ENCODE assay signal across 7 mouse cellular contexts in the genomic region with DNA sequence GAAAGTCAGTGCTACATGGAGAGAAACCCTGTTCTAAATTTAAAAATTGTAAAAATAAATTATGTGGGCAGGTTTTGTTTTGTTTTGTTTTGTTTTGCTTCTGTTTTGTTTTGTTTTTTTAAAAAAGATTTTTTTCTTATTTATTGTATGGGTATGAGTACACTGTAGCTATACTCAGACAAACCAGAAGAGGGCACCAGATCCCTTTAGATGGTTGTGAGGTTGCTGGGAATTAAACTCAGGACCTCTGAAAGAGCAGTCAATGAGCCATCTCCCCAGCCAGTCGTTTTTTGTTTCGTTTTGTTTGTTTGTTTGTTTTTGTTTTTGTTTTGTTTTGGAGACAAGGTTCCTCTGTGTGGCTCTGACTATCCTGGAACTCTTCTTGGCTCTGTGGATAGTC. TPM values are rescaled to one million over a fixed set of nuclear protein-coding genes. Genes with fewer than 3 reads are reported as not detected.
DNase-seq lines count a peak whose midpoint lies in the region; ATAC-seq and TF ChIP-seq lines count a peak whose summit lies in the region.

No protein-coding gene starts in this region.

- TF ChIP-seq CTCF in layer of hippocampus, adult 2 months (conservative IDR thresholded peaks at IDR 0.05): peak; percentile 78

- DNase-seq in layer of hippocampus, adult 2 months (ENCODE audit: low spot score in 2 of 2): peak in 1 of 2 experiments; percentile 23
- DNase-seq in layer of hippocampus, adult 9-11 months: no peak
- peak; percentile 5 for DNase-seq in Muller cell, postnatal 12 days (ENCODE audit: inconsistent ontology term)
- peak; percentile 6 to 47 for DNase-seq in cerebellum, postnatal 36 days
- peak; percentile 43 for DNase-seq in kidney, postnatal 14 days
- DNase-seq in retina, postnatal 7 days (ENCODE audit: low read depth, low spot score): peak; percentile 16

- H3K27ac ChIP-seq in layer of hippocampus, adult 2 months: no peak overlapping the region

- H3K4me3 ChIP-seq in layer of hippocampus, adult 2 months: no peak overlapping the region

- peak; percentile 81 for ATAC-seq in CD4-positive, CD25-positive, alpha-beta regulatory T cell, adult 4 months

RNA-seq across cellular contexts. Expression of gene Klhl15, which starts 54.5 kb away (rescaled TPM):
- 10 to 100 TPM; 25.9 to 26.7 TPM for total RNA-seq in layer of hippocampus, adult 2 months (2021)
- 1 to 10 TPM; 8.0 to 8.5 TPM for polyA plus RNA-seq in CD4-positive, CD25-positive, alpha-beta regulatory T cell, adult 4 months (2017; shearing (Covaris generic))
